Mouse (Mus musculus): ENCODE measurements around the gene Tiam1. TPM values are rescaled to one million over a fixed set of nuclear protein-coding genes. Genes with fewer than 3 reads are reported as not detected.

The Tiam1 gene
- polyA plus RNA-seq, 1 experiment from 2014 or later, result 24.1 TPM

DNA sequence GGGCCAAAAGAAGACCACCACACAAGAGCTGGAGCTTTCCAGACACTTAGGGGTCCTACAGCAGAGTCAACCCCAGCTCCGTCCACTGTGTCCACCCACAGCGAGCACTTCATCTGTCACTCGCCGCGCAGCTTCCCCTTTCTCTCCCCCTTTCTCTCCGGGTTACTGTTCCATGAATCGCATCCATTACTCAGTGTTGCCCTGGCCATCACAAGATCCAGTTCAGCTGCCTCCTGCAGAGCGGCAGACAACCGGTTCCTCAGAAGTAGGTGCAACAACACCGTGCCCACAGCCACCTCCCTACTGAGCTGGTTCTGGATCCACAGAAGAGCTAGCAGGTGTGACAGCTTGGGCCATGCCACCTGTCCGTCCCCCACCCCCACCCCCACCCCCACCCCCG, 184.6 kb downstream of the Tiam1 start:
- H3K4me3 ChIP-seq (replicated peaks; ENCODE audit: low read length), result peak overlapping the region; percentile 61
- 28% methylated on average over 12 of the region's 12 CpGs for WGBS

DNA sequence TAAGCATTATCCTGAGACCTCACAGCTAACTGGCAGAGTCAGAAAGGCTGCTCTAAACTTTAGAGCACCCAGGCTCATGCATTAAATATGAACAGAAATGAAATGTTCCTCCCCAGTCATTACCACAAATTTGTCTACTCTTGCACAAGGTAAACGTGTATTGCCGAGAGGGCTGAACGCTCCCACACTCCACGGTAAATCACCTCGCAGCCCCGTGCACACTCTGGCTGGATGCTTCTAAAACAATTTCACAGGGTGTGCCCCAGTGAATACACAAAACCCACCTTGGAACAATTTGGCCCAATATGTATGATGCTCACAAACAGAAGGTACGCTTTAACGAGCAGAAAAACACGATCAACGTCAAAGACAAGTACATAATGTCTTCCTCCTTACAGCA, 185.5 kb downstream of the Tiam1 start:
- Histone ChIP-seq H3K36me3 (ENCODE audit: control insufficient read depth, insufficient read depth, low read length) (no peaks in the 10 kb centered on the region), H3K27me3 (ENCODE audit: control insufficient read depth, insufficient read depth, low read length) (no peaks in the 10 kb centered on the region), H3K4me2 (ENCODE audit: low read depth, low read length) (peak overlapping the region; percentile 25; the same call in 1 of the 2 replicates), H3K4me3 (replicated peaks; ENCODE audit: low read length) (no peak overlapping the region), H3K4me1 (ENCODE audit: control insufficient read depth, insufficient read depth, low read length) (peaks cover 16% of the 10 kb centered on the region), H3K9me3 (replicated peaks; ENCODE audit: control insufficient read depth, low read length) (no peaks in the 10 kb centered on the region), H3K27ac (ENCODE audit: low read length) (no peak overlapping the region), H3K9ac (ENCODE audit: low read length) (no peak overlapping the region)
- ATAC-seq (ENCODE audit: insufficient read depth, low FRiP score), result no peak
- WGBS, result 54% methylated on average over 10 of the region's 10 CpGs

More for the DNA sequence above, 184.6 kb downstream of the Tiam1 start:
- Histone ChIP-seq H3K27me3 (ENCODE audit: control insufficient read depth, insufficient read depth, low read length) (no peaks in the 10 kb centered on the region), H3K4me2 (ENCODE audit: low read depth, low read length) (peak overlapping the region; percentile 85), H3K4me1 (ENCODE audit: control insufficient read depth, insufficient read depth, low read length) (peaks cover 16% of the 10 kb centered on the region), H3K9ac (ENCODE audit: low read length) (peak overlapping the region; percentile 55), H3K36me3 (ENCODE audit: control insufficient read depth, insufficient read depth, low read length) (no peaks in the 10 kb centered on the region), H3K9me3 (replicated peaks; ENCODE audit: control insufficient read depth, low read length) (no peaks in the 10 kb centered on the region), H3K27ac (ENCODE audit: low read length) (peak overlapping the region; percentile 16; the same call in 1 of the 2 replicates)
- ATAC-seq (ENCODE audit: insufficient read depth, low FRiP score), result no peak

DNA sequence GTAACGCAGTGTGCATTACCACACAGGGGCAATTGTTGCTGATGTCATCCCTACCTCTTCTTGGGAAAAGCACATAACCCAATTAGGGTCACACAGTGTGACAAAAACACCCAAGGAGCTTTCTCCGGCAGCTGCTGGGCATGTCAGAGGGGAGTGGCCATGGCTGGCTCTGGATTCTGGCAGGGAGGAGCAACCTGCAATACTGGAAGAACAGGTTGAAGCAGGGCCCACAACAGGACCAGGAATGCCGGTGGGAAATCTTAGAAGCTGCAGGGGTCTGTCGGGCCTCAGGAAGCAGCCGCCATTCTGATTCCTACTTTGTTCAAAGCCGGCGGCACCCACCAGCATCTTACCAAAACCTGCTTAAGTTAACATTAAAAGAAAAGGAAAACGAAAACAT, 189.0 kb downstream of the Tiam1 start:
- WGBS, result 51% methylated on average over 8 of the region's 8 CpGs
- H3K4me2 ChIP-seq (ENCODE audit: low read depth, low read length), result no peak overlapping the region
- H3K27ac ChIP-seq (ENCODE audit: low read length), result peak overlapping the region; percentile 62
- no peak overlapping the region for H3K4me3 ChIP-seq (replicated peaks; ENCODE audit: low read length)
- H3K27me3 ChIP-seq (ENCODE audit: control insufficient read depth, insufficient read depth, low read length), result no peaks in the 10 kb centered on the region
- peak; percentile 79 for ATAC-seq (ENCODE audit: insufficient read depth, low FRiP score)
- H3K9me3 ChIP-seq (replicated peaks; ENCODE audit: control insufficient read depth, low read length), result no peaks in the 10 kb centered on the region
- H3K9ac ChIP-seq (ENCODE audit: low read length), result no peak overlapping the region
- H3K36me3 ChIP-seq (ENCODE audit: control insufficient read depth, insufficient read depth, low read length), result no peaks in the 10 kb centered on the region
- H3K4me1 ChIP-seq (ENCODE audit: control insufficient read depth, insufficient read depth, low read length), result peaks cover 15% of the 10 kb centered on the region

DNA sequence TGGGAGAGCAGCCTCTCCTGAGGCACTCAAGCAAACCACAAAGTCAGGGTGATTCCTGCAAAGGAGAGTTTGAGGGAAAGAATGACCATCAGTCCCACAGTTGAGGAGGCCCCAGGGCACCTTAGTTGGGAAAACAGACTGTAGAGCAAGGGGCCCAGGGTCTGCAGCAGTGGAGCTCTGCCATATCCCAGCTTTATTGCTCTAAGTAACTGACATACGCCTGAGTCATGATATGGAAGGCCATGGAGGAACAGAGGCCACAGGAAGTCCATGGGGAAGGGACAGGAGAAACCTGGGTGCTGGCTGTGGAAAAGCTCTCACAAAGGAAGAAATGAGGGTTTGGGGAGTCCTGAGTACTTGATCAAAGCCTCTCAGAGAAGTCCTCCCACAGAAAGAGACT, 189.5 kb downstream of the Tiam1 start:
- H3K9ac ChIP-seq (ENCODE audit: low read length), result no peak overlapping the region
- no peak for ATAC-seq (ENCODE audit: insufficient read depth, low FRiP score)
- no peak overlapping the region for H3K4me2 ChIP-seq (ENCODE audit: low read depth, low read length)
- WGBS, result 76% methylated on average over 1 of the region's 1 CpGs
- no peak overlapping the region for H3K4me3 ChIP-seq (replicated peaks; ENCODE audit: low read length)
- H3K27me3 ChIP-seq (ENCODE audit: control insufficient read depth, insufficient read depth, low read length), result no peaks in the 10 kb centered on the region
- peaks cover 11% of the 10 kb centered on the region for H3K4me1 ChIP-seq (ENCODE audit: control insufficient read depth, insufficient read depth, low read length)
- H3K27ac ChIP-seq (ENCODE audit: low read length), result peak overlapping the region; percentile 62
- no peaks in the 10 kb centered on the region for H3K9me3 ChIP-seq (replicated peaks; ENCODE audit: control insufficient read depth, low read length)
- H3K36me3 ChIP-seq (ENCODE audit: control insufficient read depth, insufficient read depth, low read length), result no peaks in the 10 kb centered on the region

DNA sequence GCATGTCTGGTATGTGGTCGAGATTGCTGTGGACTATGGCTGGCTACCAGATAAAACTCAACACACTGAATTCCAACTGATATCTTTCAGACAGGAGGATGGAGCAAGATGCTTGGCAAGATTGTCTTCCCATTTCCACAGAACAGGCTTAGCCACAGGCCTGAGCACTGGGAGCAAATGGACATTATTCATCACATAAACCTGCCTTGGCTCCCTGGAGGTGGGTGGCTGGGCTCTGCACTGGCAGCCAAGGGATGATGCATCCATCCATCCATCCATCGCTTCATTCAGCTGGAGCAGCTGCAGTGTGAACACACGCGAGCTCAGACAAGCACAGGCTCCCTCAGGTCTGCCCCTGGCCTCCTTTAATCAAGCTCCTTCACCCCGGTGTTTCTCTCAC, 190.7 kb downstream of the Tiam1 start:
- Histone ChIP-seq H3K4me1 (ENCODE audit: control insufficient read depth, insufficient read depth, low read length) (peaks cover 7% of the 10 kb centered on the region; the same call in 1 of the 2 replicates), H3K27ac (ENCODE audit: low read length) (no peak overlapping the region), H3K9ac (ENCODE audit: low read length) (no peak overlapping the region), H3K27me3 (ENCODE audit: control insufficient read depth, insufficient read depth, low read length) (no peaks in the 10 kb centered on the region), H3K4me2 (ENCODE audit: low read depth, low read length) (no peak overlapping the region), H3K9me3 (replicated peaks; ENCODE audit: control insufficient read depth, low read length) (no peaks in the 10 kb centered on the region), H3K4me3 (replicated peaks; ENCODE audit: low read length) (no peak overlapping the region), H3K36me3 (ENCODE audit: control insufficient read depth, insufficient read depth, low read length) (no peaks in the 10 kb centered on the region)
- WGBS, result 74% methylated on average over 5 of the region's 5 CpGs
- ATAC-seq (ENCODE audit: insufficient read depth, low FRiP score), result no peak

DNA sequence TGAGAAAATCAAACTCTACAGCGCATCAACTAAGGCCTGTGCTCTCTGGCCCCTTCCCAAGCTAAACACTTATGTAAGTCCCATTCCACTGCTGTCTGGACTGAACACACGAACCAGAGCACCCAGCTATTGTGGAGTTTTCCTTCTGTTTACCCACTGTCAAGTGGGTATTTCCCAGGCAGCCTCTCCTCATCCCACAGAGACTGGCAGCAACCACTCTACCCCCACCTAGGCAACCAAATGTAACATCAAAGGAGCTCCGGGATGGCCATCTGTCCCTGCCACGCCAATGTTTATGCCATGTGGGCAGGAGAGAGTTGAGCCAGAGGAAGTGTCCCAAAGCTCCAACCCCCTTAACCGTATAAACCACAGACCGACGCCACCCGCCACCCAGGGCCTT, 192.8 kb downstream of the Tiam1 start:
- no peaks in the 10 kb centered on the region for H3K27me3 ChIP-seq (ENCODE audit: control insufficient read depth, insufficient read depth, low read length)
- 0 out of 2 replicates have a peak overlapping the region, but pooled peaks have one; percentile 25 for H3K9ac ChIP-seq (ENCODE audit: low read length)
- no peak overlapping the region for H3K4me2 ChIP-seq (ENCODE audit: low read depth, low read length)
- no peaks in the 10 kb centered on the region for H3K36me3 ChIP-seq (ENCODE audit: control insufficient read depth, insufficient read depth, low read length)
- H3K4me3 ChIP-seq (replicated peaks; ENCODE audit: low read length), result no peak overlapping the region
- peaks cover 7% of the 10 kb centered on the region; the same call in 1 of the 2 replicates for H3K4me1 ChIP-seq (ENCODE audit: control insufficient read depth, insufficient read depth, low read length)
- ATAC-seq (ENCODE audit: insufficient read depth, low FRiP score), result peak; percentile 16; the same call in 1 of the 2 replicates
- 57% methylated on average over 8 of the region's 8 CpGs for WGBS
- no peak overlapping the region for H3K27ac ChIP-seq (ENCODE audit: low read length)
- H3K9me3 ChIP-seq (replicated peaks; ENCODE audit: control insufficient read depth, low read length), result no peaks in the 10 kb centered on the region

DNA sequence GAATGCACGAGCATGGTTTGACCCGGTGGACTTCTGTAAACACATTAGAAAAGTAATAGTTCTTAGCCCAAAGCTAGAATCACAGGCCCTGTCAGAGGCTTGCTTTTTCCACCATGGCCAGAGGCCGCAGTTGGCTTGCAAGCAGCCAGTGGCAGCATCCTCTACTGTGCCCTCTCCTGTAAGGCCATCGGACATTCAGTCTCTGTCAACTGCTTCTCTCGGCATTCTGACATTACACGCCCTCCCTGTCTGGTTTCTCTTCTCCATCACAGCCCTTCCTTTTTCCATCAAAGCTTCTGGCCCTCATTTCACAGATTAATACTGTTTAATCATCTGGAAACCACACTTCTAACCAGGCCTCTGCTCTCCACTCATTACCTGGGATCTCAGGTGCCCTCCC, 193.3 kb downstream of the Tiam1 start:
- Histone ChIP-seq H3K4me2 (ENCODE audit: low read depth, low read length) (no peak overlapping the region), H3K27me3 (ENCODE audit: control insufficient read depth, insufficient read depth, low read length) (no peaks in the 10 kb centered on the region), H3K9ac (ENCODE audit: low read length) (0 out of 2 replicates have a peak overlapping the region, but pooled peaks have one; percentile 25), H3K4me3 (replicated peaks; ENCODE audit: low read length) (no peak overlapping the region), H3K36me3 (ENCODE audit: control insufficient read depth, insufficient read depth, low read length) (no peaks in the 10 kb centered on the region), H3K9me3 (replicated peaks; ENCODE audit: control insufficient read depth, low read length) (no peaks in the 10 kb centered on the region), H3K4me1 (ENCODE audit: control insufficient read depth, insufficient read depth, low read length) (peaks cover 8% of the 10 kb centered on the region; the same call in 1 of the 2 replicates), H3K27ac (ENCODE audit: low read length) (no peak overlapping the region)
- no peak for ATAC-seq (ENCODE audit: insufficient read depth, low FRiP score)
- WGBS, result 63% methylated on average over 6 of the region's 6 CpGs

DNA sequence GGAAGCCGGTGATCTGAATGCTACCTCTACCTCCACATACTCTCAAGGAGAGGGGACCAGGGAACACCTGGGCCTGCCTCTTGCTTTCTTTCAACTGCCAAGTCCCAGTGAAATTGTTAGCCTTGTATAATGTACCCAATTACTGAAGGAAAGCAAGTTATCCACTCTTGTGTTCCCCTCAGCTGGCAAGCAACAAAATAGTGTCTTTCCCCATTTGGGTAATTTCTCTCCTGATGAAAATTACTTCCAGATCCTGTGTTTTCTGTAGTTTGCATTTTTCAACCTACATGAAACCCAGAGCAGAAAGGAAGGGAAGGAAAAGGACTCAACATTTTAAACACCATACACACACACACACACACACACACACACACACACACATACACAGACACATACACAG, 195.5 kb downstream of the Tiam1 start:
- Histone ChIP-seq H3K27me3 (ENCODE audit: control insufficient read depth, insufficient read depth, low read length) (no peaks in the 10 kb centered on the region), H3K9ac (ENCODE audit: low read length) (no peak overlapping the region), H3K27ac (ENCODE audit: low read length) (no peak overlapping the region), H3K4me3 (replicated peaks; ENCODE audit: low read length) (no peak overlapping the region), H3K4me2 (ENCODE audit: low read depth, low read length) (no peak overlapping the region), H3K9me3 (replicated peaks; ENCODE audit: control insufficient read depth, low read length) (no peaks in the 10 kb centered on the region), H3K36me3 (ENCODE audit: control insufficient read depth, insufficient read depth, low read length) (no peaks in the 10 kb centered on the region), H3K4me1 (ENCODE audit: control insufficient read depth, insufficient read depth, low read length) (peaks cover 19% of the 10 kb centered on the region)
- ATAC-seq (ENCODE audit: insufficient read depth, low FRiP score), result no peak
- WGBS, result 96% methylated on average over 1 of the region's 1 CpGs

DNA sequence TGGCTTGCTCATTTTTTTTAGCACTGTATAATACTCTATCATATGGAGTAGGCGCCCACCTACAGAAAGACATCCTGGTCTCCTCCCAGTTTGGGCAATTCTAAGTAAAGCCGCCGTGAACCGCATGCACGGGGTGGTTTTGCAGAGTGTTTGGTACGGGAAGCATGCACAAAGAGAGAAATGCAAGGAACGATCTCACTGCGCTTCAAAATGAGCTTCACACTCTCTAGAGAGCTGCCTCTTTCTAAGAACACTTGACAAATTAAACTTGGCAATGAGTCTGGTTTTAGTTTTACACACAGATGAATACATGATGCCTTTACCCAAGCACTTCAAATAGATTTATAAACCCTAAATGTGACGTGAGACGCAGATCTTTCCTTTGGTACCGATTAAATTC, 196.8 kb downstream of the Tiam1 start:
- Histone ChIP-seq H3K36me3 (ENCODE audit: control insufficient read depth, insufficient read depth, low read length) (no peaks in the 10 kb centered on the region), H3K9me3 (replicated peaks; ENCODE audit: control insufficient read depth, low read length) (no peaks in the 10 kb centered on the region), H3K4me2 (ENCODE audit: low read depth, low read length) (no peak overlapping the region), H3K4me3 (replicated peaks; ENCODE audit: low read length) (no peak overlapping the region), H3K27me3 (ENCODE audit: control insufficient read depth, insufficient read depth, low read length) (no peaks in the 10 kb centered on the region), H3K4me1 (ENCODE audit: control insufficient read depth, insufficient read depth, low read length) (peaks cover 19% of the 10 kb centered on the region), H3K27ac (ENCODE audit: low read length) (no peak overlapping the region), H3K9ac (ENCODE audit: low read length) (no peak overlapping the region)
- WGBS, result 86% methylated on average over 11 of the region's 11 CpGs
- no peak for ATAC-seq (ENCODE audit: insufficient read depth, low FRiP score)

Data from stomach, embryonic 16.5 days (tissue).